Mouse (Mus musculus) ES-E14 (cell line): ENCODE data around the gene Sipa1l3. TPM values are rescaled to one million over a fixed set of nuclear protein-coding genes. Genes with fewer than 3 reads are reported as not detected.
A peak's percentile ranks its signal among the peaks of the same experiment; 100 is the strongest.

Source experiments
- DNase-seq: peaks from one replicate; pipeline ENCODE4 v3.0.0-alpha.2; 2013; ENCODE audit warnings: low read depth, low spot score
- H3K27ac ChIP-seq: 2 replicates; pipeline ENCODE4 v1.5.1; 2012; ENCODE audit warnings: low read depth, mild to moderate bottlenecking, low read length, moderate library complexity, mixed read lengths; ENCODE audit not compliant: poor library complexity, insufficient read depth, severe bottlenecking
- H3K36me3 ChIP-seq: 2 replicates; pipeline ENCODE4 v1.6.1; 2012; ENCODE audit warnings: mild to moderate bottlenecking, low read length, moderate library complexity, mixed read lengths; ENCODE audit not compliant: control insufficient read depth, poor library complexity, insufficient read depth, severe bottlenecking
- H3K4me1 ChIP-seq, 2 experiments: fragments of 150-350 bp in 1 of 2; sonication (generic) in 1 of 2; 2 replicates each; pipeline ENCODE4 v1.6.1; 2012; ENCODE audit warnings: low read length in 2 of 2, mild to moderate bottlenecking in 1 of 2, mixed read lengths in 1 of 2; ENCODE audit not compliant: control insufficient read depth in 2 of 2, insufficient read depth in 2 of 2, poor library complexity in 1 of 2
- H3K4me3 ChIP-seq, 2 experiments: fragments of 150-350 bp in 1 of 2; sonication (generic) in 1 of 2; 2 replicates each; pipeline ENCODE4 v1.5.1; 2012; ENCODE audit warnings: low read length in 2 of 2, low read depth in 1 of 2, mild to moderate bottlenecking in 1 of 2, mixed read lengths in 1 of 2; ENCODE audit not compliant: insufficient read depth in 1 of 2, poor library complexity in 1 of 2, severe bottlenecking in 1 of 2
- H3K9ac ChIP-seq: 2 replicates; pipeline ENCODE4 v1.6.1; 2012; ENCODE audit warnings: low read depth, mild to moderate bottlenecking, low read length, mixed read lengths; ENCODE audit not compliant: poor library complexity, insufficient read depth, severe bottlenecking
- H3K9me3 ChIP-seq: fragments of 150-350 bp; sonication (generic); 2 replicates; pipeline ENCODE4 v1.6.1; 2012; ENCODE audit warnings: low read depth, mild to moderate bottlenecking, low read length; ENCODE audit not compliant: control insufficient read depth, insufficient read depth
- CHD2 ChIP-seq: IDR thresholded peaks from 2 replicates; pipeline ENCODE4 v1.6.1; 2014; ENCODE audit warnings: mild to moderate bottlenecking, low read depth, low read length, inconsistent platforms
- HCFC1 ChIP-seq: IDR thresholded peaks from 2 replicates; pipeline ENCODE4 v1.6.1; 2012; ENCODE audit warnings: low read length, inconsistent platforms, borderline replicate concordance; ENCODE audit not compliant: insufficient read depth
- MAFK ChIP-seq: IDR thresholded peaks from 2 replicates; pipeline ENCODE4 v1.6.1; 2014; ENCODE audit warnings: mild to moderate bottlenecking, low read depth, low read length, inconsistent platforms; ENCODE audit not compliant: insufficient read depth
- ZC3H11A ChIP-seq: IDR thresholded peaks from 2 replicates; pipeline ENCODE4 v1.6.1; 2012; ENCODE audit warnings: low read depth, mild to moderate bottlenecking, inconsistent platforms, low read length, borderline replicate concordance
- ZNF384 ChIP-seq: IDR thresholded peaks from 2 replicates; pipeline ENCODE4 v1.6.1; 2012; ENCODE audit warnings: low read depth, low read length, inconsistent platforms
- in situ Hi-C, 2 experiments: fragments of 600-800 bp; cut with MboI; formaldehyde crosslinking; loops; one replicate each; pipeline ENCODE4 v1.15.1; 2025; ENCODE audit warnings: low sequenced_read_pairs in 2 of 2, inconsistent platforms in 1 of 2; ENCODE audit not compliant: unreplicated experiment in 2 of 2
- total RNA-seq: library from RNA; depleted of rRNA; stranded (reverse); fragments of 300-350 nt; gene quantifications from 2 replicates; pipeline ENCODE4 v1.2.3, GENCODE M21; 2012

Sipa1l3 gene
- total RNA-seq, 1 experiment = 27.5 TPM

DNA sequence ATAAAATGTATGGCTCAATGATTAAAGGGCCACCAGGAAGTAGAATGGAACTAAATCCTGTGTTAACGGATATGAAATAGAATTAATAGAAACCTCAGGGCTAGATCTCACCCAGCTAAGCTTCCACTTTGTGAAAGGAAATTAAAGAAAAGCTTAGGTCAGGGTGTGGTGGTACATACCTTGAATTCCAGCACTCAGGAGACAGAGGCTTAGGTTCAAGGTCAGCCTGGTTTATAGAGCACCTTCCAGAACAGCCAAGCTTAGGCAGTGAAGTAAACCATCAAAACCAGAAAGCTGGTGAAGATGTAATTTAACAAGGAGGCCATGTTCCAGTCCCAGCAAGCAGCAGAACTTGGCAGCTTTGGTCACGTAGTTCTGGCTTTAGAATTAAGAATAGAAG is 114.3 kb downstream of the Sipa1l3 start:
- peak; percentile 43 for DNase-seq
- Histone ChIP-seq H3K9ac (peak overlapping the region; percentile 45; the same call in 1 of the 2 replicates), H3K4me3 (peak overlapping the region in 1 of 2 experiments; percentile 14; a peak in 1 of 4 replicates), H3K36me3 (peaks cover 8% of the 10 kb centered on the region; the same call in 1 of the 2 replicates), H3K4me1 (peaks cover 6 to 39% of the 10 kb centered on the region in 2 experiments), H3K27ac (peak overlapping the region; percentile 94), H3K9me3 (no peaks in the 10 kb centered on the region)
- TF ChIP-seq MAFK (no peak), ZNF384 (no peak), CHD2 (no peak; the same call in 1 of the 2 replicates), HCFC1 (no peak), ZC3H11A (no peak)
- in situ Hi-C loops = no loop called here

- Histone ChIP-seq H3K36me3 (peaks cover 13% of the 10 kb centered on the region; the same call in 1 of the 2 replicates), H3K27ac (no peak overlapping the region), H3K9me3 (no peaks in the 10 kb centered on the region), H3K9ac (no peak overlapping the region), H3K4me1 (peaks cover 6 to 32% of the 10 kb centered on the region in 2 experiments), H3K4me3 (no peak overlapping the region)
- in situ Hi-C loops = no loop called here
- DNase-seq = no peak
- no peak for TF ChIP-seq MAFK
- TF ChIP-seq CHD2 = no peak
- no peak for TF ChIP-seq HCFC1
- no peak for TF ChIP-seq ZNF384
- TF ChIP-seq ZC3H11A = no peak
These were observed 116.4 kb downstream of the Sipa1l3 start for GRCm38 (mm10) chr7:29402015-29402414.

DNA sequence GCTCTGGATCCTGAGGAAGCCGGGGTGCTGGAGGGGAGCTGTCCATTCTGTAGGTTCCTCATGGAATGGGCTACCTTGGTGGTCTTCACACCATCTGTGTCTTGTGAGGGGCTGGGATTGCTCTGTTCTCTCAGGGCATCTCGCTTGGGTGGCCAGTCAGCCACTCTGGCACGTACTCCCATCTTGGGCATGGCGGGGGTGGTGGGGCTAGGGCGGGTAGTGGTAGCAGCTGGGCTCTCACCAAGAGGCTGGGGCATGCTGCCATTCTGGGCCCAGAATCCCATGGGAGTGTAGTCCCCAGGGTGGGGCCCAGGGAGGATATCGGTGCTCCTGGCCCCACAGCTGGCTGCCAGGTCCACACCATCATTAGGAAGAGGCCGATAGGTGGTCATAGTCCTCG is 118.0 kb downstream of the Sipa1l3 start:
- no peak overlapping the region for H3K27ac ChIP-seq
- H3K9ac ChIP-seq = no peak overlapping the region
- no peak for TF ChIP-seq CHD2
- no peak for TF ChIP-seq ZC3H11A
- no peak for TF ChIP-seq HCFC1
- no peak for TF ChIP-seq ZNF384
- no peak for DNase-seq
- in situ Hi-C loops = no loop called here
- no peak overlapping the region for H3K4me3 ChIP-seq
- no peaks in the 10 kb centered on the region for H3K9me3 ChIP-seq
- peaks cover 6 to 23% of the 10 kb centered on the region in 2 experiments for H3K4me1 ChIP-seq
- peaks cover 24% of the 10 kb centered on the region; the same call in 1 of the 2 replicates for H3K36me3 ChIP-seq

DNA sequence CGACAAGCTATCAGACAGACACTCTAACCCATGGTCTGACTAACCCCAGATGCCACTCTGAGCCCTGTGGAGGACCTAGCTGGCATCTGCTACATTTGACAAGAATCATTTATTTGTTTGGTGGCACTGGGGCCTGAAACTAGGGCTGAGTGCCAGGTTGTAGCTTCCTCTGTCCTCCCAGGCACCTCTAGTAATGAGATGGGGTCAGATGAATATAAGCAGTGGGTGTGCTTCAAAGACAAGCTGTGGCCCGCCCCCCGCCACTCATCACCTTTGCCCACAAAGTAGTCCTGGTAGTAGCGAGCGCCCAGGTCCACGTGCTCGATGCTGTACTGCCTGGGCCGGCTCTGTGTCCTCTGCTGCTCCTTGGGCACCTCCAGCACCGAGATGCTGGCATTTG is 119.4 kb downstream of the Sipa1l3 start:
- TF ChIP-seq HCFC1 (no peak), ZC3H11A (no peak), ZNF384 (no peak), CHD2 (no peak), MAFK (no peak)
- H3K36me3 ChIP-seq = peaks cover 33% of the 10 kb centered on the region; the same call in 1 of the 2 replicates
- H3K4me1 ChIP-seq = peaks cover 3 to 25% of the 10 kb centered on the region in 2 experiments
- in situ Hi-C loops = loop anchor here in 1 of 2 experiments (10.0 kb wide), 1 partner anchor 126 kb away; no protein-coding TSS in a partner anchor
- H3K9me3 ChIP-seq = no peaks in the 10 kb centered on the region
- H3K27ac ChIP-seq = no peak overlapping the region
- peak overlapping the region; percentile 42 to 43; a peak in 2 of 4 replicates for H3K4me3 ChIP-seq
- no peak for DNase-seq
- H3K9ac ChIP-seq = peak overlapping the region; percentile 27; the same call in 1 of the 2 replicates
